Mouse (Mus musculus) bone marrow macrophage, adult 2 months (primary cell): ENCODE results near the gene Cog5.
"Not testable (repeated sequence)": the region's sequence is repeated elsewhere in the genome, so short reads cannot be mapped to it uniquely, and the experiment has no call there.

Experiments used
- CTCF ChIP-seq: IDR thresholded peaks from 2 replicates; pipeline ENCODE4 v1.5.1; 2012; ENCODE audit warnings: low read depth, mild to moderate bottlenecking, low read length, moderate library complexity
- POLR2A ChIP-seq: IDR thresholded peaks from 2 replicates; pipeline ENCODE4 v1.6.1; 2012; ENCODE audit warnings: mild to moderate bottlenecking, low read depth, low read length, borderline replicate concordance

- not testable (repeated sequence) for TF ChIP-seq CTCF, POLR2A
Observed at GRCm38 (mm10) chr12:31628396-31628795, 26.3 kb upstream of the Cog5 start.
